Mouse (Mus musculus) frontal cortex, postnatal 10 days (tissue): Measurements from ENCODE around the gene Pafah2.
"Not testable (repeated sequence)": the region's sequence is repeated elsewhere in the genome, so short reads cannot be mapped to it uniquely, and the experiment has no call there.

Experiments used
- DNase-seq, 2 experiments: peaks; one replicate each; pipeline ENCODE4 v3.0.0; 2022; ENCODE audit warnings: low spot score in 2 of 2, mixed read lengths in 1 of 2

The Pafah2 gene

DNA sequence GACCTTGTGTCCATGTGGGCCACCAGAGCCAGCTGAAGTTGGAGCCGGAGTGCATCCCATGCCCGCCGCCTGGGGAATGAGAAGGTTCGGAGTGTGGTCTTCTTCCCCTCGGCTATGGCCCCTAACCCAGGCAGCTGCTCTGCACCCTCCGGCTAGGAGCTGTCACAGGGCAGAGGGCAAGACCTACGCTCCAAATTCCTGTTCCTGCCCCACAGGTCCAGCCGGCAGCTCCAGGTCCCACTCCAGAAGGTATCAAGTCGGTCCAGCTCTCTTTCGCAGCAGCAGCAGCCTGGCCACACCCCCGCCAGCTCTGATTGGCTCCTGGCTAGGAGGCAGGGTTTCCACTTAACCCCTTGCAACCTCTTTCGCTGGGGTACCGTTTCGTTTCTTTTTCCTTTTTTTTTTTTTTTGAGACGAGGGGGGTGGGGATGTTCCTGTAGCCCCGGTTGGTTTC is 23.8 kb upstream of the Pafah2 start:
- DNase-seq, result peak; percentile 68 to 79

GRCm38 (mm10) chr4:134373295-134373694 is 22.8 kb upstream of the Pafah2 start:
- DNase-seq, result no peak

- DNase-seq, result no peak
Measured at GRCm38 (mm10) chr4:134374306-134374705, 21.8 kb upstream of the Pafah2 start.

- no peak for DNase-seq
Measured at GRCm38 (mm10) chr4:134378089-134378615, 18.0 kb upstream of the Pafah2 start.

GRCm38 (mm10) chr4:134379510-134379909 is 16.6 kb upstream of the Pafah2 start:
- DNase-seq, result no peak

GRCm38 (mm10) chr4:134383750-134384149 is 12.4 kb upstream of the Pafah2 start, which contains the start of gene Extl1:
Extl1 (minus strand) TSS chr4:134383850.
- not testable (repeated sequence) for DNase-seq

DNA sequence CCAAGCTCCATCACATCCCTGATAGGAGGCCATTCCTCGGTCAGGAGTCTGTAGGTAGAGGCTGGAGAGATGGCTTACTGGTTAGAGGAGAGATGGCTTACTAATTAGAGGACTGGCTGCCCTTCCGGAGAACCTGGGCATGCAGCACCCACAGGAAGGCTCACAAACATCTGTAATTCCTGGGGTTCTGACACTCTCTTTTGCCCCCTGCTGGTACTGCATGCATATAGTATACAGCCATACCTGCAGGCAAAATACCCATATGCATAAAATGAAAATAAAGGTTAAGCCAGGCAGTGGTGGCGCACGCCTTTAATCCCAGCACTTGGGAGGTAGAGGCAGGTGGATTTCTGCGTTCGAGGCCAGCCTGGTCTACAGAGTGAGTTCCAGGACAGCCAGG is 8.9 kb upstream of the Pafah2 start:
- DNase-seq, result no peak

GRCm38 (mm10) chr4:134388397-134388796 is 7.7 kb upstream of the Pafah2 start:
- DNase-seq, result no peak

GRCm38 (mm10) chr4:134391636-134392035 is 4.5 kb upstream of the Pafah2 start:
- DNase-seq, result no peak

DNA sequence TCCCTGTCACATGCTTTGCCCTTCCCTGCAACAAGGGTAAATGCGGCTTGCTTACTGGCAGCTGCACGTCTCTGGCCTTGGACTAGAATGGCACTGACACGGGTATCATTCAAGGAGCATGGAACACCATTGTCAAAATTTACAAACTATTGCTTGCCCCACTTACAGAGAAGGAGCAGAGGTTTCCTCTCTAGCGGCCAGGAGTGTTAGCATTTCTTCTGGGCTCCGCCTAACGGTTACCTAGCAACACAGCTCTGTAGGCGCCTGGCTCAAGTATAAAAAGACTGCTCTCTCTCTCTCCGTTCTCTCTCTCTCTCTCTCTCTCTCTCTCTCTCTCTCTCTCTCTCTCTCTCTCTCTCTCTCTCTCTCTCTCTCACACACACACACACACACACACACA is 3.5 kb upstream of the Pafah2 start:
- DNase-seq, result peak in 1 of 2 experiments; percentile 14

- DNase-seq, result peak in 1 of 2 experiments; percentile 24
Measured at GRCm38 (mm10) chr4:134393026-134393425, 3.1 kb upstream of the Pafah2 start.

- no peak for DNase-seq
Measured at GRCm38 (mm10) chr4:134395142-134395541, 978 bp upstream of the Pafah2 start.

GRCm38 (mm10) chr4:134397121-134397520 is 1.0 kb downstream of the Pafah2 start:
- DNase-seq, result peak in 1 of 2 experiments; percentile 51

GRCm38 (mm10) chr4:134397732-134398131 is 1.6 kb downstream of the Pafah2 start:
- DNase-seq, result no peak

DNA sequence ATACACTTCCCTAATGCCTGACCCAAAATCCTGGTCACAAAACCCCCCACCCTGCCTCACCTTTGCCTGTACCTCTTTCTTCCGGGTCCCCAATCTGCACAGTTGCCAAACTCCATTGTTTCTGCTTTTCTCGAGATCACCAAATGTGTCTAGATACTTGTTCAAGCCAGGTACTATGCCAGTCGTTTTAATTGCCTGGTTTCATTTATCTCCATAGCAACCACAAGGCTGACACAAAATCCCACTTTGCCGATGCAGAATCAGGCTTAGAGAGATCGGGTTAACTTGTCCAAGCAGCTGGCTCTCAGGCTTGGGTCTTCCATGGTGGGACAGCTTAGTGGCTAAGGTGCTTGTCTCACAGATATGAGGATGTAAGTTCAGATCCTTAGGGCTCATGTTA is 4.1 kb downstream of the Pafah2 start:
- DNase-seq, result no peak

- peak; percentile 71 to 79 for DNase-seq
Measured at GRCm38 (mm10) chr4:134401181-134401661, 5.1 kb downstream of the Pafah2 start.

DNA sequence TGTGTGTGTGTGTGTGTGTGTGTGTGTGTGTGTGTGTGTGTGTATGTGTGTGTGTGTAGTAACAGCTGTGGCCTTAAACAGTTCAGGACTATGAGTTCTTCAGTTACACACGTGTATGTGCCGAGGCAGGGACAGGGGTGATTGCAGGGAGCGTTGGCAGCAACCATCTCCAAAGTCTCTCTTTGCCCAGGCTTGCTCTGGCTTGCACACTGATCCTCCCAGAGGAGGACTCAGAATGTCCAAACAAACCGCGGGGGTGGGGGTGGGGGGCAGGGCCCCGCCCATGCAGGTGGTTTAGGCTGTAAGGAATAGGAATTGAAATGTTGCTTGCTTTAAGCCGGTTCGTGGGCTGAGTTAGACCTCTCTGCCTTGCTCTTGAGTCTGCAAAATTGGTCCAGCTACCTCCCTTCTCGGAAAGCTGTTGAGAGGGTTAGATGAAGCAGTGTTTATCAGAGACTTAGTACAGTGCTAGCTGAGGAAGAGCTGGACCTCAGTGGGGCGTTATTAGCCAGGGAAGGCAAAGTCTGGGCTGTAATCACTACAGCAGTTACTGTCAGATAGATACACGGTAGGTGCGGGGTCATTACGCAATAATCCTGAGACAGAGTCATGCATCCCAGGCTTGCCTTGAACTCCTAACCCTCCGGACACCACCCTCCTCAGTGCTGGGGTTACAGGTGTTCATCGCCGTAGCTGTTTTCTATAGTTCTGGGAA is 5.9 kb downstream of the Pafah2 start:
- DNase-seq, result no peak

DNA sequence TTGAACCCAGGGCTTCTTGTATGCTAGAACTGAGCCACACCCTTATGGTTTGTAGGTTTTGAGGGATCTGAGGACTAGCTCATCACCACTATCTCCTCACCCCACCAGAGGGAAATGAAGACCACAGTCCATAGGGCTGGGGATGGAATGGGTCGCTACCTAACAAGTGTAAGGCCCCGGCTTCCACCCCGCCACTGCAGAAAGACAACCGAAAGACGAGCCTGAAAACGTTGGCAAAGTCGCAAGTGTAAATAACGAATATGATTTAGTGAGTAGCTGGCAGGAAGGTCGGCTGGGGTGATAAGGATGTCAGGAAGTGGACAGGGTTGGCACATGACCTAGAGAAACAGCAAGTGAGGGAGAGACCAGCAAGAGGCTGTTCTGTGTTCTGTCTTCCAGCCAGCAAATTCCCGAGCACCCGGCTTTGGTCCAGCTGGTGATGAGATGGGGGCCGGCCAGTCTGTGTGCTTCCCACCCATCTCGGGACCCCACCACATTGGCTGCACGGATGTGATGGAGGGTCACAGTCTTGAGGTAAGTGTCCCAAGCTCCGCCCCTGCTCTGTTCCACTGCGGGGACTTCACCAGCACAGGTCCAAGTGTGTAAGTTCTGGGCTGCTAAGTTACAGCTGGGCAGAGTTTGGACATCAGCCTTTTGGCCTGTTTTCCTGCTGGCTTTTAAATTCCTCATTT is 6.6 kb downstream of the Pafah2 start:
- DNase-seq, result no peak

DNA sequence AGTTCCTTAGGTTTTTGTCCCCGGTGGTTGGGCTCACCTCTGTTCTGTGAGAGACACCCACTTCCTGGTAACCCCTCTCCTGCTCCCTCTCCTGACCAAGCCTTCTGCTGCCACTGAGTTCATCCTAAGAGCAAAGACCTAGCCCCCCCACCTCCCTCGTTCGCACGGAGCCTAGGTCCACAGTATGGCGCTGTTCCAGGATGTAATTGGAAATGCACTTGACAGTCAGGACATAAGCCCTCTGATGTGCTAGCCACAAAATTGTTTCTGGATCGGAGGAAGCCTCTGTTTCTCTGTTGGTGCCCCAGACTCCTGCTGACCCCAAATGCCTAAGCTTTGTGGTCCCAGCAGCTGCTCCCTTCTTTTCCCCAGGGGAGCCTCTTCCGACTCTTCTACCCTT is 7.6 kb downstream of the Pafah2 start:
- DNase-seq, result no peak

DNA sequence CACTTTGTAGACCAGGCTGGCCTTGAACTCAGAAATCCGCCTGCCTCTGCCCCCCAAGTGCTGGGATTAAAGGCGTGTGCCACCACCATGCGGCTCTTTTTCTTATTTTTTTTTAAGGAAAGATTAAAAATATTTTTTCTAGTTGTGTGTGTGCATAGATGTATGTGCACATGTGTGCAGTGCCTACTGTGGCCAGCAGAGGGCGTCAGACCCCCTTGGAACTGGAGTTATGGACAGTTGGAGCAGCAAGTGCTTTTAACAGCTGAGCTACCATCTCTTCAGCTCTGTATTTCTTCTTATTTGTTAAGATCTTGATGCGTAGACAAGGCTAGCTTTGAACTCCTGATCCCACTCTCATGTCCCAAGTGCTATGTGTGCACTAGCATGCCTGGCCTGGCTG is 13.2 kb downstream of the Pafah2 start:
- no peak for DNase-seq

- DNase-seq, result no peak
Measured at GRCm38 (mm10) chr4:134416177-134416576, 20.1 kb downstream of the Pafah2 start.

- DNase-seq, result no peak
Measured at GRCm38 (mm10) chr4:134416602-134417001, 20.5 kb downstream of the Pafah2 start.

DNA sequence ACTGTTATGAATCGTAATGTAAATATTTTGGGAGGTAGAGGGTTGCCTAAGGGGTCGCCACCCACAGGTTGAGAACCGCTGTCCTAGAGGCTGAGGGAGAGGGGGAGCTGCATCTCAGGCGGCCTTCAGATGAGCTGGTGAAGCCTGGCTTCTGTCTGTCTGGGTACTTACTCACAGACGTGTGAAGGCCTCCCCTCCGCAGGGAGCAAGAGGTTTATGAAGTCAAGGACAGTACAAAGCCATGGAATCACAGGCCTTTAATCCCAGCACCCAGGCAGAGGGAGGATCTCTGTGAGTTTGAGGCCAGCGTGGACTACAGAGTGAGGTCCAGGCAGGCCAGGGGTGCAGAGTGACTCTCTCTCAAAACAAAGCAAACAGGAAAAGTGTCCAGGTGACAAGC is 21.0 kb downstream of the Pafah2 start:
- no peak for DNase-seq
